Mouse (Mus musculus) kidney, embryonic 16.5 days (tissue): ENCODE results near the gene Neurl1b. TPM values are rescaled to one million over a fixed set of nuclear protein-coding genes. Genes with fewer than 3 reads are reported as not detected.

Experiments used
- ATAC-seq: fragments of 200-750 bp; cut with Nextera tagmentation; 2 replicates; pipeline ENCODE4 v1.8.0; 2017; ENCODE audit warnings: moderate TSS enrichment; ENCODE audit not compliant: low FRiP score, low TSS enrichment
- H3K27ac ChIP-seq: fragments of 300-500 bp; sonication (generic); 2 replicates; pipeline ENCODE4 v1.5.1; 2014; ENCODE audit warnings: low read length
- H3K27me3 ChIP-seq: fragments of 300-500 bp; sonication (generic); 2 replicates; pipeline ENCODE4 v1.6.1; 2014; ENCODE audit warnings: low read length, control low read depth, mixed read lengths; ENCODE audit not compliant: insufficient read depth
- H3K36me3 ChIP-seq: fragments of 300-500 bp; sonication (generic); 2 replicates; pipeline ENCODE4 v1.6.1; 2014; ENCODE audit warnings: low read length, control low read depth, mixed read lengths; ENCODE audit not compliant: insufficient read depth
- H3K4me1 ChIP-seq: fragments of 300-500 bp; sonication (generic); 2 replicates; pipeline ENCODE4 v1.6.1; 2014; ENCODE audit warnings: low read length, control low read depth, mixed read lengths; ENCODE audit not compliant: insufficient read depth
- H3K4me2 ChIP-seq: fragments of 300-500 bp; sonication (generic); replicated peaks from 2 replicates; pipeline ENCODE4 v1.6.1; 2014; ENCODE audit warnings: low read depth, low read length
- H3K4me3 ChIP-seq: fragments of 300-500 bp; sonication (generic); 2 replicates; pipeline ENCODE4 v1.5.1; 2014; ENCODE audit warnings: mild to moderate bottlenecking, low read length
- H3K9ac ChIP-seq: fragments of 300-500 bp; sonication (generic); replicated peaks from 2 replicates; pipeline ENCODE4 v1.6.1; 2014; ENCODE audit warnings: low read length
- H3K9me3 ChIP-seq: fragments of 300-500 bp; sonication (generic); 2 replicates; pipeline ENCODE4 v1.6.1; 2016; ENCODE audit warnings: low read length, control low read depth
- WGBS: fragments of 180-500 bp; shearing (Covaris S2); extraction: QIAGEN DNeasy Blood & Tissue Kit; methylation state at CpG from one replicate; pipeline ENCODE4 v1.1.7; 2014; 5-methylcytosine and 5-hydroxymethylcytosine counted together
- polyA plus RNA-seq: library from polyadenylated mRNA; unstranded; fragments of >200 nt; fragmentation: Nextera tagmentation; extraction: Ambion mirVana; gene quantifications from 2 replicates; pipeline ENCODE4 v1.2.1, GENCODE M21; 2015

Neurl1b gene
- polyA plus RNA-seq, 1 experiment from 2014 or later, result 2.4 TPM

- ATAC-seq, result no peak
- Histone ChIP-seq H3K9ac (peak overlapping the region; percentile 29; the same call in 1 of the 2 replicates), H3K27me3 (no peaks in the 10 kb centered on the region)
Measured at GRCm38 (mm10) chr17:26463984-26464383, 49.4 kb downstream of the Neurl1b start.

GRCm38 (mm10) chr17:26464481-26464880 is 49.9 kb downstream of the Neurl1b start:
- 67% methylated on average over 9 of the region's 9 CpGs for WGBS
- Histone ChIP-seq H3K27me3 (no peaks in the 10 kb centered on the region), H3K4me1 (peaks cover 7% of the 10 kb centered on the region; the same call in 1 of the 2 replicates), H3K4me2 (no peak overlapping the region), H3K4me3 (no peak overlapping the region), H3K36me3 (no peaks in the 10 kb centered on the region), H3K9ac (peak overlapping the region; percentile 29), H3K9me3 (no peaks in the 10 kb centered on the region), H3K27ac (peak overlapping the region; percentile 77)
- no peak for ATAC-seq

More at GRCm38 (mm10) chr17:26463984-26464383, 49.4 kb downstream of the Neurl1b start:
- H3K27ac ChIP-seq, result peak overlapping the region; percentile 77; the same call in 1 of the 2 replicates
- peaks cover 7% of the 10 kb centered on the region; the same call in 1 of the 2 replicates for H3K4me1 ChIP-seq
- H3K9me3 ChIP-seq, result no peaks in the 10 kb centered on the region
- H3K4me3 ChIP-seq, result no peak overlapping the region
- no peak overlapping the region for H3K4me2 ChIP-seq
- H3K36me3 ChIP-seq, result no peaks in the 10 kb centered on the region
- 40% methylated on average over 4 of the region's 4 CpGs for WGBS

- H3K4me1 ChIP-seq, result peaks cover 7% of the 10 kb centered on the region; the same call in 1 of the 2 replicates
- no peaks in the 10 kb centered on the region for H3K9me3 ChIP-seq
- peak overlapping the region; percentile 77 for H3K27ac ChIP-seq
- H3K9ac ChIP-seq, result no peak overlapping the region
- no peak overlapping the region for H3K4me2 ChIP-seq
- no peaks in the 10 kb centered on the region for H3K36me3 ChIP-seq
- 56% methylated on average over 7 of the region's 7 CpGs for WGBS
- no peak overlapping the region for H3K4me3 ChIP-seq
- H3K27me3 ChIP-seq, result no peaks in the 10 kb centered on the region
- peak; percentile 40; the same call in 1 of the 2 replicates for ATAC-seq
Measured at GRCm38 (mm10) chr17:26464972-26465371, 50.3 kb downstream of the Neurl1b start.

- 5% methylated on average over 4 of the region's 4 CpGs for WGBS
- H3K9ac ChIP-seq, result peak overlapping the region; percentile 16; the same call in 1 of the 2 replicates
- H3K36me3 ChIP-seq, result no peaks in the 10 kb centered on the region
- ATAC-seq, result peak; percentile 74
- H3K4me2 ChIP-seq, result peak overlapping the region; percentile 30; the same call in 1 of the 2 replicates
- no peaks in the 10 kb centered on the region for H3K9me3 ChIP-seq
- H3K27ac ChIP-seq, result no peak overlapping the region; the same call in 1 of the 2 replicates
- peak overlapping the region; percentile 12; the same call in 1 of the 2 replicates for H3K4me3 ChIP-seq
- no peaks in the 10 kb centered on the region for H3K27me3 ChIP-seq
- peaks cover 7% of the 10 kb centered on the region; the same call in 1 of the 2 replicates for H3K4me1 ChIP-seq
Measured at GRCm38 (mm10) chr17:26466741-26467150, 52.1 kb downstream of the Neurl1b start.

- Histone ChIP-seq H3K36me3 (no peaks in the 10 kb centered on the region), H3K4me2 (no peak overlapping the region), H3K9ac (no peak overlapping the region), H3K9me3 (no peaks in the 10 kb centered on the region), H3K4me1 (peaks cover 7% of the 10 kb centered on the region; the same call in 1 of the 2 replicates), H3K4me3 (no peak overlapping the region), H3K27ac (no peak overlapping the region), H3K27me3 (no peaks in the 10 kb centered on the region)
- no peak for ATAC-seq
- WGBS, result 75% methylated on average over 4 of the region's 4 CpGs
Measured at GRCm38 (mm10) chr17:26467619-26468018, 53.0 kb downstream of the Neurl1b start.

GRCm38 (mm10) chr17:26468102-26468894 is 53.7 kb downstream of the Neurl1b start:
- ATAC-seq, result no peak
- 83% methylated on average over 13 of the region's 13 CpGs for WGBS

GRCm38 (mm10) chr17:26476871-26477270 is 62.2 kb downstream of the Neurl1b start:
- Histone ChIP-seq H3K4me3 (no peak overlapping the region), H3K27me3 (no peaks in the 10 kb centered on the region), H3K4me2 (no peak overlapping the region), H3K9me3 (no peaks in the 10 kb centered on the region), H3K27ac (no peak overlapping the region), H3K9ac (no peak overlapping the region), H3K4me1 (no peaks in the 10 kb centered on the region), H3K36me3 (no peaks in the 10 kb centered on the region)
- ATAC-seq, result no peak
- 61% methylated on average over 6 of the region's 6 CpGs for WGBS

More at GRCm38 (mm10) chr17:26468102-26468894, 53.7 kb downstream of the Neurl1b start:
- no peaks in the 10 kb centered on the region for H3K36me3 ChIP-seq
- H3K4me1 ChIP-seq, result peaks cover 3% of the 10 kb centered on the region; the same call in 1 of the 2 replicates
- H3K9me3 ChIP-seq, result no peaks in the 10 kb centered on the region
- H3K27me3 ChIP-seq, result no peaks in the 10 kb centered on the region
- H3K4me2 ChIP-seq, result no peak overlapping the region
- H3K4me3 ChIP-seq, result no peak overlapping the region
- H3K9ac ChIP-seq, result no peak overlapping the region
- H3K27ac ChIP-seq, result no peak overlapping the region

- ATAC-seq, result no peak
- Histone ChIP-seq H3K4me1 (no peaks in the 10 kb centered on the region), H3K9me3 (no peaks in the 10 kb centered on the region), H3K4me3 (no peak overlapping the region), H3K36me3 (no peaks in the 10 kb centered on the region), H3K9ac (no peak overlapping the region), H3K27ac (no peak overlapping the region), H3K27me3 (no peaks in the 10 kb centered on the region), H3K4me2 (no peak overlapping the region)
- WGBS, result 85% methylated on average over 4 of the region's 4 CpGs
Measured at GRCm38 (mm10) chr17:26478672-26479071, 64.0 kb downstream of the Neurl1b start.

GRCm38 (mm10) chr17:26479619-26480018 is 65.0 kb downstream of the Neurl1b start:
- no peak for ATAC-seq
- H3K4me1 ChIP-seq, result no peaks in the 10 kb centered on the region
- no peak overlapping the region for H3K9ac ChIP-seq
- WGBS, result 82% methylated on average over 6 of the region's 6 CpGs
- no peak overlapping the region for H3K27ac ChIP-seq
- H3K4me3 ChIP-seq, result no peak overlapping the region
- no peaks in the 10 kb centered on the region for H3K27me3 ChIP-seq
- no peak overlapping the region for H3K4me2 ChIP-seq
- H3K36me3 ChIP-seq, result no peaks in the 10 kb centered on the region
- H3K9me3 ChIP-seq, result no peaks in the 10 kb centered on the region

- Histone ChIP-seq H3K27me3 (no peaks in the 10 kb centered on the region), H3K4me3 (no peak overlapping the region), H3K9ac (no peak overlapping the region), H3K4me1 (no peaks in the 10 kb centered on the region), H3K4me2 (no peak overlapping the region), H3K36me3 (no peaks in the 10 kb centered on the region), H3K9me3 (no peaks in the 10 kb centered on the region), H3K27ac (no peak overlapping the region)
- 88% methylated on average over 4 of the region's 4 CpGs for WGBS
- no peak for ATAC-seq
Measured at GRCm38 (mm10) chr17:26480956-26481355, 66.3 kb downstream of the Neurl1b start.
